Mouse (Mus musculus) kidney, embryonic 15.5 days (tissue): Measurements from ENCODE around the gene Rufy1. TPM values are rescaled to one million over a fixed set of nuclear protein-coding genes. Genes with fewer than 3 reads are reported as not detected.

Source experiments
- ATAC-seq: fragments of 200-750 bp; cut with Nextera tagmentation; replicated peaks from 2 replicates; pipeline ENCODE4 v1.8.0; 2017; ENCODE audit warnings: moderate TSS enrichment; ENCODE audit not compliant: low FRiP score
- H3K27ac ChIP-seq: fragments of 300-500 bp; sonication (generic); 2 replicates; pipeline ENCODE4 v1.5.1; 2015; ENCODE audit warnings: mild to moderate bottlenecking, inconsistent platforms
- H3K27me3 ChIP-seq: fragments of 300-500 bp; sonication (generic); 2 replicates; pipeline ENCODE4 v1.6.1; 2015; ENCODE audit warnings: inconsistent platforms
- H3K36me3 ChIP-seq: fragments of 300-500 bp; sonication (generic); 2 replicates; pipeline ENCODE4 v1.6.1; 2015; ENCODE audit warnings: inconsistent platforms
- H3K4me1 ChIP-seq: fragments of 300-500 bp; sonication (generic); 2 replicates; pipeline ENCODE4 v1.6.1; 2015; ENCODE audit warnings: inconsistent platforms
- H3K4me2 ChIP-seq: fragments of 300-500 bp; sonication (generic); 2 replicates; pipeline ENCODE4 v1.6.1; 2015; ENCODE audit warnings: moderate library complexity, mild to moderate bottlenecking, inconsistent platforms
- H3K4me3 ChIP-seq: fragments of 300-500 bp; sonication (generic); replicated peaks from 2 replicates; pipeline ENCODE4 v1.5.1; 2015; ENCODE audit warnings: mild to moderate bottlenecking, inconsistent platforms
- H3K9ac ChIP-seq: fragments of 300-500 bp; sonication (generic); 2 replicates; pipeline ENCODE4 v1.6.1; 2015; ENCODE audit warnings: mild to moderate bottlenecking, inconsistent platforms
- H3K9me3 ChIP-seq: fragments of 300-500 bp; sonication (generic); replicated peaks from 2 replicates; pipeline ENCODE4 v1.6.1; 2016; ENCODE audit warnings: inconsistent platforms
- WGBS: fragments of 180-500 bp; shearing (Covaris S2); methylation state at CpG from one replicate; pipeline ENCODE4 v1.1.7; 2015; ENCODE audit warnings: mixed read lengths; 5-methylcytosine and 5-hydroxymethylcytosine counted together
- polyA plus RNA-seq: library from polyadenylated mRNA; unstranded; fragments of >200 nt; fragmentation: Nextera tagmentation; extraction: Ambion mirVana; gene quantifications from 2 replicates; pipeline ENCODE4 v1.2.1, GENCODE M21; 2015

Rufy1 gene
- polyA plus RNA-seq, 1 experiment from 2014 or later = 27.9 TPM

DNA sequence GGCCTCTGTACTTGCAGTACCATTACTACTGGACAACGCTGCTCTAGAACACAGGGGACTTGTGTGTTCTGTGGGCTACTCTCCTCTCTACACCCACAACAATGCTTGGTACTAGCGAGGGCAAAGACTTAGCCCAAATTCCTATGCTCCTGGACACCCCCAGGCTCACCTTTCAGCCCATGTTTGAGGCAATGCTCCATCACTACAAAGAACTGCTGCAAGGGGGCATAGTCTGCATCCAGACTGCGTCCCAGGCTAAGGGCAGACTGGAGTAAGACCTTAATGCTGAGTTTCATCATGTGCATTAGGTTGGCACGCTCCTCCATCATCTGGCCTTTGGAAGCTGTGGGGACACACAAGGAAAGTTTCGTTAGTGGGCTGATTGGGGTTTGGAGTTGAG, 9.5 kb downstream of the Rufy1 start:
- H3K27me3 ChIP-seq = no peaks in the 10 kb centered on the region
- WGBS = 46% methylated on average over 5 of the region's 5 CpGs
- peak overlapping the region; percentile 47 for H3K4me3 ChIP-seq
- H3K4me1 ChIP-seq = peaks cover 6% of the 10 kb centered on the region
- H3K36me3 ChIP-seq = peaks cover 36% of the 10 kb centered on the region
- peak overlapping the region; percentile 66 for H3K4me2 ChIP-seq
- peak; percentile 40; the same call in 1 of the 2 replicates for ATAC-seq
- H3K9me3 ChIP-seq = no peaks in the 10 kb centered on the region
- H3K27ac ChIP-seq = no peak overlapping the region
- peak overlapping the region; percentile 34 for H3K9ac ChIP-seq

DNA sequence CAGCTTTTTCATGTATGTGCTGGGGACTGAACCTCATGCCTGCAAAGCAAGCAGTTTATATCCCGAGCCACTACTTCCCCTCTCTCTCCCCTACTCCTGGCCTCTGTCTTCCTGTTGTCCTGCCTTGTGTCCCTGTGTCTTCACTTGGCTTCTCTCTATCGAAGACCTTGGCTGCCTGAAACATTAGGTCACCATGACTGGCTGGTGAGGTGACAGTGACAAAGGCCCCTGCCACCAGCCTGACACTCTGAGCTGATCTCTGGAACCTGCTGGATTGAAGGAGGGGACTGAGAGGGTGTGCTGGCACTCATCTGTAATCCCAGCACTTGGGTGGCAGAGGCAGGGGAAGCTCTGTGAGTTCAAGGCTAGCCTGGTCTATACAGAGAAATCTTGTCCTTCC, 13.1 kb downstream of the Rufy1 start:
- H3K36me3 ChIP-seq = peaks cover 64% of the 10 kb centered on the region
- H3K9me3 ChIP-seq = no peaks in the 10 kb centered on the region
- no peak overlapping the region for H3K4me3 ChIP-seq
- WGBS = 79% methylated on average over 2 of the region's 2 CpGs
- H3K4me1 ChIP-seq = peaks cover 6% of the 10 kb centered on the region
- no peak overlapping the region for H3K4me2 ChIP-seq
- H3K27ac ChIP-seq = no peak overlapping the region
- H3K9ac ChIP-seq = no peak overlapping the region
- no peaks in the 10 kb centered on the region for H3K27me3 ChIP-seq
- no peak for ATAC-seq

DNA sequence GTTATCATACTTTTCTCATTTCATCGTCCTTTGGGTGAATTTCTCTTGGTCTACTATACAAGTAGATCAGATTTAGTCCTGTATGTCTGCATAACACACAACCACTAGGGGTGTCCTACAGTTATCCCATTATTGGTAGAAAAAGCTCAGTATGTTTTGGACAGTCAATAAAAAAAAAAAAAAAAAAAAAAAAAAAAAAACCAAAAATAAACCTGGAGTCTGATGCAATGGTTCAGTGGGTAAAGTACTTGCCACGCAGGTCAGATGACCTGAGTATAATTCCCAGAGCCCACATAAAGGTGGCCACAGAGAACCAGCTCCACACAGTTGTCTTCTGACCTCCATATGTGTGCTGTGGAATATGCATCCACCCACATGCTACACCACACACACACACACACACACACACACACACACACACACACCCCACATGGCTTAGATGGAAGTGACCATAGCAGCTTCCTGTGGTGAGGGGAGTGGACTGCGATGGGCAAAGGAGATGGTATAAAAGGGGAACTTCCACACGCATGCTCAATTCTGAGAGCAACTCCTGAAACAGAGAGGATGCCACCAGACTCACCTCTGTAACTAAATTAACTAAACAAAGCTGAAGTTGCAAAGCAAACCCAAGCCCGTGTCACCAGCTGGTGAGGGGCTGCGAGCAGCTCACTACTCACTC, 15.2 kb downstream of the Rufy1 start:
- Histone ChIP-seq H3K27ac (no peak overlapping the region), H3K4me2 (no peak overlapping the region), H3K9me3 (no peaks in the 10 kb centered on the region), H3K27me3 (no peaks in the 10 kb centered on the region), H3K4me1 (no peaks in the 10 kb centered on the region), H3K4me3 (no peak overlapping the region), H3K9ac (no peak overlapping the region), H3K36me3 (peaks cover 71% of the 10 kb centered on the region)
- WGBS = 84% methylated on average over 6 of the region's 6 CpGs
- ATAC-seq = no peak

DNA sequence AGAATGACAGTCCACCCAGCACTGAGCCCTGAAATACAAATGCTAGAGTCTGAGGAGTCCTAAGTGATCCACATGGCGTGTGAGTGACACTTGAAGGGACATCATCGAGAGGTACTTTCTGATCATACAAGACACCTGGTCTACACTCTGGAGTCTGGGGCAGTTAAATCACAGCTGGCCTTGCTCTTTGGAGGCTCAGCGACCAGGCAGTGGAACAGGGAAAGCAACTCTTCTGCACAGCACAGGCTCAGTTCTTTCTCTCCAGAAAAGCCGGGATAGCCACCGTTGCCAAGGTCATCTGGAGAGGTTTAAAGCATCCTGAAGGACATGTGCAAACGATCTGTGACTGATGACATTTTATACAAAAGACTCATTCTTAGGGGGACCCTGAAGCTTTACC, 23.7 kb downstream of the Rufy1 start:
- Histone ChIP-seq H3K9ac (no peak overlapping the region), H3K27ac (no peak overlapping the region), H3K9me3 (no peaks in the 10 kb centered on the region), H3K4me2 (no peak overlapping the region), H3K4me1 (no peaks in the 10 kb centered on the region), H3K36me3 (peaks cover 76% of the 10 kb centered on the region), H3K27me3 (no peaks in the 10 kb centered on the region), H3K4me3 (no peak overlapping the region)
- WGBS = 64% methylated on average over 6 of the region's 6 CpGs
- ATAC-seq = no peak

DNA sequence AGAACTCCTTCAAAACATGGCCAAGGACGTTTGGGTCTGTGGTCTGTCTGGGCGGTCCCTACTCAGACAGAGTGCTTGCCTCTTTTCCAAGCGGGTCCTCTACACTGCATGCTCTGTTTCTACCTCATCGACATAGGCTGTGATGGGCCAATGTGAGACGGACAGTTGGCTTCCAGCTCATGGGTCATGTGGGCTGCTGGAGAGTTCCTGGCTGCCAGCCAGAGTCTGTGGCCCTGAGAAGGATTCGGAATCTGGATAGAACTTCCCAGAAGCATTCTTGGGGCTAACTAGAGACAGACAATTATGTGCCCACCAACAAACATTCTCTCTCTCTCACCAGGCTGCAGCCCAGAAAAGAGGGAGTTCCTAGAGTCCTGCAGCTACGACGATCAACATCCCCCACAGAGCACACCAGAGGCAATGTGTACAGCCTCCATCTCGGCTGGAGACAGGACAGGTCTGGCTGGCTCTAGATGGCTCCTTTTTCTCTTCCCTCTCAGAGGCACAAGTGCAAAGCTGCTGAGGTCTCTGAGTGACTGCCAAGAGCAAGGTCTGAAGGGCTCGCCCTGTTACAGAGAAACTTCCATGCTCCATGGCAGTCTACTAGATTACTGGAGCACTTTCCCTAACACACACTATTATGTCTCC, 27.4 kb downstream of the Rufy1 start:
- Histone ChIP-seq H3K4me1 (no peaks in the 10 kb centered on the region), H3K36me3 (peaks cover 80% of the 10 kb centered on the region), H3K9ac (no peak overlapping the region), H3K9me3 (no peaks in the 10 kb centered on the region), H3K27ac (no peak overlapping the region), H3K4me2 (no peak overlapping the region), H3K27me3 (no peaks in the 10 kb centered on the region), H3K4me3 (no peak overlapping the region)
- no peak for ATAC-seq
- 79% methylated on average over 10 of the region's 10 CpGs for WGBS

DNA sequence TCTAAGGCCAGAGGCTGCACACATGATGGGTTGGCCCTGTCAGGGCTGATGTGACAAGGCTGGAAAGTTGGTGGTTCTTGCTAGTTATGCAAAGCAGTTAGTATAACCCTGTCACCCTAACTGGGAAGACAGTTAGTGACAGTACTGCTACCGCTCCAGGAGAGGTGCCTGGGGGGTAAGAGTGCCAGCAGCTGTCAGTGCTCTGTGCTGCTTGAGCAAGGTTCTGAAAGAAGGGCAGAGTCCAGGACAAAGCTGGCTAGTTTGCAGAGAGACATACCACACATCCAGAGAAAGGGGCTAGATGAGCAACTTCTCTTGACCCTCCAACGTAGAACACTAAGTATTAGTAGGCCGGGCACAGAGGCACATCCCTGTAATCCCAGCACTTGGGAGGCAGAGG, 28.4 kb downstream of the Rufy1 start:
- H3K9me3 ChIP-seq = no peaks in the 10 kb centered on the region
- no peak overlapping the region for H3K4me2 ChIP-seq
- H3K36me3 ChIP-seq = peaks cover 87% of the 10 kb centered on the region
- H3K9ac ChIP-seq = no peak overlapping the region
- ATAC-seq = no peak
- H3K27ac ChIP-seq = no peak overlapping the region
- no peak overlapping the region for H3K4me3 ChIP-seq
- H3K4me1 ChIP-seq = no peaks in the 10 kb centered on the region
- H3K27me3 ChIP-seq = no peaks in the 10 kb centered on the region
- 94% methylated on average over 3 of the region's 3 CpGs for WGBS

DNA sequence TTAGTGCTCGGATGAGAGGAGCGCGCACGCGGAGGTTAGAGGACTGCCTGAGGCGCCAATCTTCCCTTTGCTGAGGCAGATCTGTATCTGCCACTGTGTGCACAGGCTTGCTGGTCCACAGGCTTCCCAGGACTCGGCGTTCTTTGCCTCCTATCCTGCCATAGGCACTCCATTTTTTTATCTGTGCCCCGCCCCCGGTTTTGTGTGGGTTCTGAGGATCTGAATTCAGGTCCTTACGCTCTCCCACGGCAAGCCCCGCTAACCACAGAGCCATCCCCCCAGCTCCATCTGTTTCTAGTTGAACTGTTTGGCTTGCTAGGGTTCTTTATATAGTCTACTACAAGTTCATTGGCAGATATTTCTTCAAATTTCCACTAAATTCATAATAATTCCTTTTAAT, 32.1 kb downstream of the Rufy1 start:
- Histone ChIP-seq H3K36me3 (peaks cover 90% of the 10 kb centered on the region), H3K4me3 (no peak overlapping the region), H3K4me1 (no peaks in the 10 kb centered on the region), H3K27me3 (no peaks in the 10 kb centered on the region), H3K9ac (no peak overlapping the region), H3K9me3 (no peaks in the 10 kb centered on the region), H3K4me2 (no peak overlapping the region), H3K27ac (no peak overlapping the region)
- 88% methylated on average over 13 of the region's 13 CpGs for WGBS
- ATAC-seq = no peak

DNA sequence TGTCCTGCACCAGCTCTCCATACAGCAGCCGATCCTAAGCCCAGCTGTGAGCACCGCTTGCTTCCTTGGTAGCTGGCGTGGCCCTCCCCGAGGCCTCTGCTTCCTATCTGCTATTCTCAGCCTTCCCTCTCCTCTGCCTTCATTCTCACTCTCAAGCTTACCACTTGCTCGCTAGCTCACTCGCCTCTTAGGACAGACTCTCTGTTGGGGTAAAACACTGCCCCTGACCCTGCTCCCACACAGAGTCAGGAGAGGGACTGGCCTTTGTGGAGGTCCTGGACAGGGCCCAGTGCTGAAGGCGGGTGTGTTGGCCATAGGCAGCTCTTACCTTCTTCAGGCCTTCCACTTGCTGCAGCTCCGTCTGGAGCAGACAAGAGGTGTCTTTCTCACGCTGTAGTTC, 33.6 kb downstream of the Rufy1 start:
- no peak for ATAC-seq
- no peak overlapping the region for H3K9ac ChIP-seq
- 84% methylated on average over 9 of the region's 9 CpGs for WGBS
- H3K4me2 ChIP-seq = no peak overlapping the region
- H3K9me3 ChIP-seq = no peaks in the 10 kb centered on the region
- H3K4me1 ChIP-seq = no peaks in the 10 kb centered on the region
- H3K27me3 ChIP-seq = no peaks in the 10 kb centered on the region
- no peak overlapping the region for H3K4me3 ChIP-seq
- H3K27ac ChIP-seq = no peak overlapping the region
- peaks cover 84% of the 10 kb centered on the region for H3K36me3 ChIP-seq

DNA sequence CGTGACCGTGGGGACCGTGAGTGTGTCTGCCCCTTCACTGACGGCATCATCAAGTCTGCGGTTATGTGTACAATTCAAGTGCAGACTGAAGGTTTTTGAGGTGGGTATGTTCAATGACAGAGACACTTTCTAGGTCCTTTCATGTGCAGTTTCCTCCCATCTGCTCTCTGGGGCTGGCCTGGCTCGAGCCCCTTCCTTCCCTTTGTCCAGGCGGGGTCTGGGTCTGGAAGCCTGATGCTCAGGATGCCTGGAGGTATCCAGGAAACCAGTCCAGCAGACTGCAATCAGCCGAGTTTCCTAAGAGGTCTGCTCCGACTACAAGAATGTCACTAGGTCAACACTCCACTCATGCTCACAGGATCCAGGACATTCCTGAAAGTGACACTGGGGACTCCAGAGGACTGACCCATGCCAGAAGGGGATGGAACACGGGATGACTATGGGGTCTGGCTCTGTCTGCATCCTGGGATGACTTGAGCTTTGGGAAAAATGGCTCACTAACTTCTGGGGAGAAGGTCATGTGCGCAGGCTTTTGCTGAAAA, 34.1 kb downstream of the Rufy1 start:
- H3K9me3 ChIP-seq = no peaks in the 10 kb centered on the region
- ATAC-seq = no peak
- H3K4me3 ChIP-seq = no peak overlapping the region
- H3K4me1 ChIP-seq = no peaks in the 10 kb centered on the region
- H3K9ac ChIP-seq = no peak overlapping the region
- H3K27me3 ChIP-seq = no peaks in the 10 kb centered on the region
- H3K36me3 ChIP-seq = peaks cover 84% of the 10 kb centered on the region
- 85% methylated on average over 11 of the region's 11 CpGs for WGBS
- H3K27ac ChIP-seq = no peak overlapping the region
- no peak overlapping the region for H3K4me2 ChIP-seq

DNA sequence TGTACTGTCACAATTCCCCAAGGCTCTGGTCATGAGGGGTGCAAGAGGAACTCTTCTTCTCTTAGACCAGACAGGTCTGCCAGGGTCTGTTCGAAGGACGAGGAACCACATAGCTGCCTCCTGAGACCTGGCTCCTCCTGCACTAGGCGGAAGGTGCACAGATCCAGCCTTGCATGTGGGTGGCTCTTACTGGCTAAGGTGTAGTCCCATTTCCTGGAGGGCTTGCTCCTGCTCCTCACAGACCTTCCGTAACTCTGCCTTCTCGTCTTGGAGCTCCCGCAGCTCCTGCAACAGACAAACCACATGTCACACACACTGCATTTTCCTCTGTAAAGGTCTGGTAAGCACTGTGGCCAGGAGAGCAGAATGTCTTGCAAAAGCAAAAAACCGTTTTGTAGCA, 36.2 kb downstream of the Rufy1 start:
- ATAC-seq = no peak
- H3K4me3 ChIP-seq = no peak overlapping the region
- H3K9me3 ChIP-seq = no peaks in the 10 kb centered on the region
- peaks cover 77% of the 10 kb centered on the region for H3K36me3 ChIP-seq
- 86% methylated on average over 7 of the region's 7 CpGs for WGBS
- no peaks in the 10 kb centered on the region for H3K27me3 ChIP-seq
- H3K27ac ChIP-seq = no peak overlapping the region
- no peak overlapping the region for H3K9ac ChIP-seq
- no peak overlapping the region for H3K4me2 ChIP-seq
- H3K4me1 ChIP-seq = no peaks in the 10 kb centered on the region

DNA sequence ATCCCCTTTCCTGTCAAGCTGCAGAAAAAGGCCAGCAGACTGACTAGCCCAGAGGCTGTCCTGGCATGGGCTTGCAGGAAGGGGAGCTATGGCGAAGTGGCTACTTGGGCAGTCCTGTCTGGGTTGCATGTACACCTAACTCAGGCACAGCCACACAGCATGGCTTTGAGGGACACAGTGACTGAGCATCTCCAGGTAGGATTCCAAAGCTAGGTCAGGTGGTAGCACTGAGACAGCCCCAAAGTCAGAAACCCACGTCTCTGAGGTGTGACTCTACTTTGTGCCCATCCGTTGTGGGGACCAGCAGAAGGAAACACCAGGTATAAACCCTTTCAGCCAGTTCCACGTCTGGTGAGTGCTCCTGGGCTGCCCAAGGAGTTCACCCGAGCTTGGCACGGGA, 37.6 kb downstream of the Rufy1 start:
- ATAC-seq = no peak
- H3K36me3 ChIP-seq = peaks cover 75% of the 10 kb centered on the region
- H3K4me3 ChIP-seq = no peak overlapping the region
- no peaks in the 10 kb centered on the region for H3K9me3 ChIP-seq
- no peak overlapping the region for H3K9ac ChIP-seq
- H3K27me3 ChIP-seq = no peaks in the 10 kb centered on the region
- WGBS = 89% methylated on average over 6 of the region's 6 CpGs
- no peak overlapping the region for H3K27ac ChIP-seq
- H3K4me2 ChIP-seq = no peak overlapping the region
- no peaks in the 10 kb centered on the region for H3K4me1 ChIP-seq

DNA sequence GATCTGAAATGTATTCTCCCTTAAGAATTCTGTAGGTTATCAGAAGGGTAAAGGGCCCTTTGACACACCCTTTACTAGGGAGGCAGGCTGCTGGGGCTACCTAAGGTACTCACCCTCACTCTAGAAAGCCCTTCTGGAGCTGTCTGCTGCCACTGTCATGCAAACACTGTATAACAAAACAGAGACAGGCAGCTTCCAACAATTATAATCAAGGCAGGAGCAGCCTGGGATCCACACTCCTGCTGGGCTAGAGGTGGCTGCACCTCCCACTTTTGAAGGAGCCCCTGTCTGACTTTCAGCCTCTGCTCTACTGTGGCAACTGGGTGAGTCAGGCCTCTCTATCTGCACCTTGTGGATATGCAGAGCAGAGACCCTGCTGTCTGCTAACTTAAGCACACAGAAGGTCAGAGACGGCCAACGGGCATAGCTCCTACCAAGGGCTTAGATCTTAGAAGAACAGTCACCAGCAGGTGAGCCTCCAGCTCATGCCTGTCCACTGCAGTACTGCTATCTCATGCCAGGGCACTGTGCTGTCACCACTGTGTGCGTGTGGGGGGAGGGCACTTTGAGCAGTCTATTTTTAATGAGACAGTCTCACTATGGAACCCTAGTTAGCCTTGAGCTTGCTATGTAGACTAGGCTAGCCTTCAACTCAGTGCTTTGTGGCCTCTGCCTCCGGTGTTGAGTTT, 39.5 kb downstream of the Rufy1 start:
- ATAC-seq = 0 out of 2 replicates have a peak, but pooled peaks have one; percentile 7
- no peaks in the 10 kb centered on the region for H3K27me3 ChIP-seq
- H3K4me2 ChIP-seq = no peak overlapping the region
- no peak overlapping the region for H3K27ac ChIP-seq
- H3K36me3 ChIP-seq = peaks cover 76% of the 10 kb centered on the region
- H3K4me1 ChIP-seq = no peaks in the 10 kb centered on the region
- H3K4me3 ChIP-seq = no peak overlapping the region
- no peak overlapping the region for H3K9ac ChIP-seq
- 85% methylated on average over 4 of the region's 4 CpGs for WGBS
- no peaks in the 10 kb centered on the region for H3K9me3 ChIP-seq
